Mouse (Mus musculus) liver, postnatal 0 days (tissue): ENCODE data around the gene Gm1123. TPM values are rescaled to one million over a fixed set of nuclear protein-coding genes. Genes with fewer than 3 reads are reported as not detected.

ENCODE experiments used
- ATAC-seq: fragments of 200-750 bp; cut with Nextera tagmentation; 2 replicates; pipeline ENCODE4 v1.8.0; 2017; ENCODE audit warnings: mild to moderate bottlenecking, moderate library complexity
- DNase-seq: peaks from one replicate; pipeline ENCODE4 v3.0.0-alpha.2; 2016
- H3K27ac ChIP-seq: fragments of 300-500 bp; sonication (generic); 2 replicates; pipeline ENCODE4 v1.5.1; 2014; ENCODE audit warnings: antibody characterized with exemption, moderate library complexity, mild to moderate bottlenecking, low read depth
- H3K27me3 ChIP-seq: fragments of 300-500 bp; sonication (generic); 2 replicates; pipeline ENCODE4 v1.6.1; 2014; ENCODE audit warnings: low read length, control low read depth, mixed read lengths; ENCODE audit not compliant: insufficient read depth
- H3K36me3 ChIP-seq: fragments of 300-500 bp; sonication (generic); replicated peaks from 2 replicates; pipeline ENCODE4 v1.6.1; 2014; ENCODE audit warnings: mild to moderate bottlenecking, control low read depth, low read length, moderate library complexity, mixed read lengths; ENCODE audit not compliant: insufficient read depth
- H3K4me1 ChIP-seq: fragments of 300-500 bp; sonication (generic); 2 replicates; pipeline ENCODE4 v1.6.1; 2014; ENCODE audit warnings: antibody characterized with exemption, mild to moderate bottlenecking, control low read depth; ENCODE audit not compliant: insufficient read depth
- H3K4me2 ChIP-seq: fragments of 300-500 bp; sonication (generic); 2 replicates; pipeline ENCODE4 v1.6.1; 2014; ENCODE audit warnings: low read depth, mild to moderate bottlenecking, low read length, moderate library complexity, mixed read lengths
- H3K4me3 ChIP-seq: fragments of 300-500 bp; sonication (generic); 2 replicates; pipeline ENCODE4 v1.5.1; 2014; ENCODE audit warnings: low read depth, low read length
- H3K9ac ChIP-seq: fragments of 300-500 bp; sonication (generic); replicated peaks from 2 replicates; pipeline ENCODE4 v1.6.1; 2014; ENCODE audit warnings: mild to moderate bottlenecking, moderate library complexity
- H3K9me3 ChIP-seq: fragments of 300-500 bp; sonication (generic); 2 replicates; pipeline ENCODE4 v1.6.1; 2016; ENCODE audit warnings: mild to moderate bottlenecking, control low read depth, low read length, mixed read lengths
- CTCF ChIP-seq: sonication (generic); IDR thresholded peaks from 2 replicates; pipeline ENCODE4 v1.5.1; 2016; ENCODE audit warnings: antibody characterized with exemption, low read depth
- EP300 ChIP-seq: IDR thresholded peaks from 2 replicates; pipeline ENCODE4 v1.6.1; 2016; ENCODE audit warnings: antibody characterized with exemption, low read depth, mild to moderate bottlenecking
- WGBS: fragments of 180-500 bp; shearing (Covaris S2); extraction: QIAGEN DNeasy Blood & Tissue Kit; methylation state at CpG from one replicate; pipeline ENCODE4 v1.1.7; 2014; ENCODE audit not compliant: insufficient replicate concordance; 5-methylcytosine and 5-hydroxymethylcytosine counted together
- polyA plus RNA-seq: library from polyadenylated mRNA; unstranded; fragments of >200 nt; fragmentation: Nextera tagmentation; extraction: Ambion mirVana; gene quantifications from 2 replicates; pipeline ENCODE4 v1.2.1, GENCODE M21; 2015

The Gm1123 gene
- polyA plus RNA-seq, 1 experiment from 2014 or later, result not detected

GRCm38 (mm10) chr9:99041994-99042393 is 6.5 kb upstream of the Gm1123 start:
- H3K9ac ChIP-seq, result no peak overlapping the region
- H3K9me3 ChIP-seq, result no peaks in the 10 kb centered on the region
- 82% methylated on average over 9 of the region's 9 CpGs for WGBS
- H3K27me3 ChIP-seq, result no peaks in the 10 kb centered on the region
- H3K36me3 ChIP-seq, result peaks cover 33% of the 10 kb centered on the region
- no peak overlapping the region for H3K27ac ChIP-seq
- H3K4me3 ChIP-seq, result no peak overlapping the region
- TF ChIP-seq CTCF (no peak), EP300 (no peak)
- ATAC-seq (no peak), DNase-seq (no peak)
- no peak overlapping the region for H3K4me2 ChIP-seq
- no peaks in the 10 kb centered on the region for H3K4me1 ChIP-seq

GRCm38 (mm10) chr9:99034111-99034510 is 1.4 kb downstream of the Gm1123 start:
- H3K36me3 ChIP-seq, result peaks cover 8% of the 10 kb centered on the region; the same call in 1 of the 2 replicates
- no peaks in the 10 kb centered on the region for H3K9me3 ChIP-seq
- TF ChIP-seq EP300, result no peak
- no peak for TF ChIP-seq CTCF
- H3K4me2 ChIP-seq, result no peak overlapping the region
- WGBS, result 80% methylated on average over 8 of the region's 8 CpGs
- H3K9ac ChIP-seq, result no peak overlapping the region
- no peak overlapping the region for H3K27ac ChIP-seq
- H3K4me3 ChIP-seq, result no peak overlapping the region
- DNase-seq (no peak), ATAC-seq (no peak)
- H3K4me1 ChIP-seq, result no peaks in the 10 kb centered on the region
- H3K27me3 ChIP-seq, result no peaks in the 10 kb centered on the region

GRCm38 (mm10) chr9:99032031-99032430 is 3.5 kb downstream of the Gm1123 start:
- Histone ChIP-seq H3K9ac (no peak overlapping the region), H3K36me3 (no peaks in the 10 kb centered on the region), H3K27ac (no peak overlapping the region), H3K4me3 (no peak overlapping the region), H3K9me3 (no peaks in the 10 kb centered on the region), H3K4me2 (no peak overlapping the region), H3K27me3 (no peaks in the 10 kb centered on the region), H3K4me1 (no peaks in the 10 kb centered on the region)
- DNase-seq (no peak), ATAC-seq (no peak)
- TF ChIP-seq CTCF (no peak), EP300 (no peak)
- WGBS, result 72% methylated on average over 8 of the region's 8 CpGs

GRCm38 (mm10) chr9:99021751-99022150 is 13.8 kb downstream of the Gm1123 start:
- H3K9ac ChIP-seq, result no peak overlapping the region
- H3K27ac ChIP-seq, result no peak overlapping the region
- 69% methylated on average over 4 of the region's 4 CpGs for WGBS
- H3K9me3 ChIP-seq, result no peaks in the 10 kb centered on the region
- H3K4me3 ChIP-seq, result no peak overlapping the region
- H3K4me2 ChIP-seq, result no peak overlapping the region
- no peaks in the 10 kb centered on the region for H3K4me1 ChIP-seq
- H3K27me3 ChIP-seq, result no peaks in the 10 kb centered on the region
- H3K36me3 ChIP-seq, result no peaks in the 10 kb centered on the region
- no peak for TF ChIP-seq CTCF
- no peak for TF ChIP-seq EP300
- ATAC-seq (no peak), DNase-seq (no peak)

GRCm38 (mm10) chr9:99021166-99021565 is 14.3 kb downstream of the Gm1123 start:
- DNase-seq (no peak), ATAC-seq (no peak)
- 59% methylated on average over 5 of the region's 5 CpGs for WGBS
- H3K36me3 ChIP-seq, result no peaks in the 10 kb centered on the region
- no peak overlapping the region for H3K27ac ChIP-seq
- H3K9me3 ChIP-seq, result no peaks in the 10 kb centered on the region
- H3K9ac ChIP-seq, result no peak overlapping the region
- TF ChIP-seq CTCF (no peak), EP300 (no peak)
- no peaks in the 10 kb centered on the region for H3K27me3 ChIP-seq
- H3K4me1 ChIP-seq, result no peaks in the 10 kb centered on the region
- H3K4me3 ChIP-seq, result no peak overlapping the region
- H3K4me2 ChIP-seq, result no peak overlapping the region

GRCm38 (mm10) chr9:99017679-99018078 is 17.8 kb downstream of the Gm1123 start:
- no peak overlapping the region for H3K27ac ChIP-seq
- no peaks in the 10 kb centered on the region for H3K4me1 ChIP-seq
- no peak overlapping the region for H3K4me2 ChIP-seq
- no peak overlapping the region for H3K4me3 ChIP-seq
- ATAC-seq (no peak), DNase-seq (no peak)
- no peaks in the 10 kb centered on the region for H3K27me3 ChIP-seq
- no peaks in the 10 kb centered on the region for H3K9me3 ChIP-seq
- no peaks in the 10 kb centered on the region for H3K36me3 ChIP-seq
- TF ChIP-seq EP300 (no peak), CTCF (no peak)
- WGBS, result 69% methylated on average over 6 of the region's 6 CpGs
- no peak overlapping the region for H3K9ac ChIP-seq

- Histone ChIP-seq H3K9me3 (no peaks in the 10 kb centered on the region), H3K27me3 (no peaks in the 10 kb centered on the region), H3K36me3 (no peaks in the 10 kb centered on the region), H3K4me1 (no peaks in the 10 kb centered on the region), H3K4me2 (no peak overlapping the region), H3K4me3 (no peak overlapping the region), H3K27ac (no peak overlapping the region), H3K9ac (no peak overlapping the region)
- DNase-seq (no peak), ATAC-seq (no peak)
- WGBS, result 56% methylated on average over 3 of the region's 3 CpGs
- TF ChIP-seq CTCF, result no peak
- no peak for TF ChIP-seq EP300
Measured at GRCm38 (mm10) chr9:99016759-99017158, 18.8 kb downstream of the Gm1123 start.
